Mouse (Mus musculus) hematopoietic stem cell, adult 5-6 weeks (primary cell): ENCODE data around the gene Dppa5a. TPM values are rescaled to one million over a fixed set of nuclear protein-coding genes. Genes with fewer than 3 reads are reported as not detected.
"Not testable (repeated sequence)": the region's sequence is repeated elsewhere in the genome, so short reads cannot be mapped to it uniquely, and the experiment has no call there.

Source experiments
- ATAC-seq, 2 experiments: fragments of 125-278 bp in 1 of 2; replicated peaks in 1 of 2; 2 replicates each; pipeline ENCODE4 v1.8.0; 2016 to 2017; ENCODE audit warnings: inconsistent platforms in 2 of 2, mild to moderate bottlenecking in 2 of 2, moderate number of reproducible peaks in 2 of 2, low read depth in 1 of 2, moderate TSS enrichment in 1 of 2; ENCODE audit not compliant: low FRiP score in 2 of 2, poor library complexity in 2 of 2, severe bottlenecking in 2 of 2, insufficient read depth in 1 of 2, low TSS enrichment in 1 of 2
- total RNA-seq: library from RNA; stranded (forward); fragments of 172-1452, 232-1000 nt; gene quantifications from 2 replicates; pipeline ENCODE4 v1.2.3, GENCODE M21; 2017

Dppa5a gene
- total RNA-seq: not detected in 2 replicates

GRCm38 (mm10) chr9:78367959-78368358 lies at the start of gene Dppa5a:
Gene Dppa5a (minus strand): TSS chr9:78368177.
- not testable (repeated sequence) for ATAC-seq

- no peak for ATAC-seq
These were observed 33.6 kb upstream of the Dppa5a start for GRCm38 (mm10) chr9:78401596-78401995.

- no peak for ATAC-seq
These were observed 32.6 kb upstream of the Dppa5a start for GRCm38 (mm10) chr9:78400570-78400969.

GRCm38 (mm10) chr9:78396517-78396916 lies 28.5 kb upstream of the Dppa5a start:
- no peak for ATAC-seq

GRCm38 (mm10) chr9:78395630-78396351 lies 27.8 kb upstream of the Dppa5a start, which contains the start of gene Ddx43:
Gene Ddx43 (plus strand): TSS chr9:78395777.
- ATAC-seq: peak; percentile 51 to 52

GRCm38 (mm10) chr9:78395244-78395629 lies 27.3 kb upstream of the Dppa5a start:
- ATAC-seq: 0 out of 4 replicates have a peak, but pooled peaks of 1 of the 2 experiments have one; percentile 9

- no peak for ATAC-seq
These were observed 26.6 kb upstream of the Dppa5a start for GRCm38 (mm10) chr9:78394602-78395001.

- no peak for ATAC-seq
These were observed 25.8 kb upstream of the Dppa5a start for GRCm38 (mm10) chr9:78393741-78394140.

GRCm38 (mm10) chr9:78389981-78390380 lies 22.0 kb upstream of the Dppa5a start:
- peak; percentile 42 to 63 for ATAC-seq

GRCm38 (mm10) chr9:78386947-78387346 lies 19.0 kb upstream of the Dppa5a start:
- ATAC-seq: no peak

GRCm38 (mm10) chr9:78385893-78386292 lies 17.9 kb upstream of the Dppa5a start:
- ATAC-seq: peak; percentile 22 to 51; a peak in 1 of 4 replicates

- peak; percentile 75 to 76 for ATAC-seq
These were observed 10.3 kb upstream of the Dppa5a start, which contains the start of gene Ooep for GRCm38 (mm10) chr9:78378113-78378785. Gene Ooep (minus strand): TSS chr9:78378725.

- no peak for ATAC-seq
These were observed 9.6 kb upstream of the Dppa5a start for GRCm38 (mm10) chr9:78377546-78377945.

GRCm38 (mm10) chr9:78375486-78375885 lies 7.5 kb upstream of the Dppa5a start:
- ATAC-seq: no peak

GRCm38 (mm10) chr9:78374885-78375389 lies 7.0 kb upstream of the Dppa5a start:
- ATAC-seq: no peak

GRCm38 (mm10) chr9:78374397-78374796 lies 6.4 kb upstream of the Dppa5a start:
- no peak for ATAC-seq

- ATAC-seq: no peak
These were observed 5.0 kb upstream of the Dppa5a start for GRCm38 (mm10) chr9:78372827-78373504.

- no peak for ATAC-seq
These were observed 3.5 kb upstream of the Dppa5a start for GRCm38 (mm10) chr9:78371441-78371840.
